In genomic region chr1:155654961-155655360, GRCm38 (mm10) we compare ENCODE assay signal across 25 mouse cellular contexts.
A peak's percentile ranks its signal among the peaks of the same experiment; 100 is the strongest.
DNase-seq lines count a peak whose midpoint lies in the region; ATAC-seq and TF ChIP-seq lines count a peak whose summit lies in the region.
"Had no signal": no experiment of that assay in that cellular context is flagged by ENCODE, and none has a peak within 500 bp of the region (broad histone marks: within the 10 kb centered on the region; RNA-seq: fewer than 3 reads in every experiment).

No protein-coding gene starts in this region.

- H3K4me1 ChIP-seq in midbrain, embryonic 10.5 days: peaks cover 21% of the 10 kb centered on the region
- H3K4me1 ChIP-seq in midbrain, embryonic 15.5 days: peaks cover 8% of the 10 kb centered on the region; the same call in 1 of the 2 replicates
- no peaks in the 10 kb centered on the region for H3K4me1 ChIP-seq in midbrain, postnatal 0 days (ENCODE audit: insufficient read depth, low read length)
- H3K4me1 ChIP-seq: embryonic facial prominence, embryonic 15.5 days; limb, embryonic 12.5 days; liver, embryonic 12.5 days had no signal

- 7% methylated on average over 3 of the region's 3 CpGs for WGBS in midbrain, embryonic 10.5 days
- 7% methylated on average over 3 of the region's 3 CpGs for WGBS in midbrain, embryonic 15.5 days
- 27% methylated on average over 3 of the region's 3 CpGs for WGBS in midbrain, postnatal 0 days

- ATAC-seq in midbrain, embryonic 15.5 days (replicated peaks): no peak
- ATAC-seq in midbrain, postnatal 0 days (ENCODE audit: low FRiP score): no peak
- ATAC-seq: forebrain, embryonic 16.5 days; intestine, embryonic 16.5 days; liver, embryonic 12.5 days had no signal

- no peak overlapping the region for H3K4me2 ChIP-seq in midbrain, embryonic 15.5 days
- no peak overlapping the region for H3K4me2 ChIP-seq in midbrain, postnatal 0 days (ENCODE audit: low read depth, low read length, poor library complexity, severe bottlenecking)
- H3K4me2 ChIP-seq: embryonic facial prominence, embryonic 15.5 days; heart, embryonic 13.5 days; hindbrain, embryonic 15.5 days; limb, embryonic 12.5 days; liver, embryonic 12.5 days had no signal

- no peaks in the 10 kb centered on the region for H3K36me3 ChIP-seq in midbrain, embryonic 10.5 days
- no peaks in the 10 kb centered on the region for H3K36me3 ChIP-seq in midbrain, embryonic 15.5 days (replicated peaks)
- H3K36me3 ChIP-seq in midbrain, postnatal 0 days (ENCODE audit: insufficient read depth, low read length): no peaks in the 10 kb centered on the region
- H3K36me3 ChIP-seq: embryonic facial prominence, embryonic 15.5 days; heart, embryonic 13.5 days; hindbrain, embryonic 15.5 days; limb, embryonic 12.5 days; liver, embryonic 12.5 days had no signal

- TF ChIP-seq CTCF in midbrain, postnatal 0 days (IDR thresholded peaks at IDR 0.05): no peak

- no peak overlapping the region for H3K4me3 ChIP-seq in midbrain, embryonic 10.5 days
- H3K4me3 ChIP-seq in midbrain, embryonic 15.5 days: no peak overlapping the region
- no peak overlapping the region for H3K4me3 ChIP-seq in midbrain, postnatal 0 days (ENCODE audit: low read depth, low read length)
- H3K4me3 ChIP-seq: embryonic facial prominence, embryonic 15.5 days; heart, embryonic 13.5 days; hindbrain, embryonic 15.5 days; limb, embryonic 12.5 days; liver, embryonic 12.5 days had no signal

- H3K27ac ChIP-seq in midbrain, embryonic 10.5 days (replicated peaks): no peak overlapping the region
- H3K27ac ChIP-seq in midbrain, embryonic 15.5 days: no peak overlapping the region
- H3K27ac ChIP-seq in midbrain, postnatal 0 days (ENCODE audit: low read depth, low read length): no peak overlapping the region
- H3K27ac ChIP-seq: embryonic facial prominence, embryonic 15.5 days; heart, embryonic 13.5 days; hindbrain, embryonic 15.5 days; limb, embryonic 12.5 days; liver, embryonic 12.5 days had no signal

- DNase-seq in midbrain, embryonic 10.5 days (ENCODE audit: low spot score): peak; percentile 23
- DNase-seq in embryo, embryonic 10.5 days (ENCODE audit: low spot score): peak; percentile 32
- DNase-seq in midbrain, postnatal 0 days (ENCODE audit: low spot score): peak; percentile 38
- DNase-seq in gastrocnemius, postnatal 25 days: no peak
- DNase-seq in layer of hippocampus, adult 8-10 months (ENCODE audit: low spot score in 2 of 2): no peak
- no peak for DNase-seq in right cerebral cortex, adult 2 months (ENCODE audit: low spot score in 2 of 2)
- DNase-seq: adrenal gland, postnatal 10 days; cerebellum, adult 9-10 months; gastrocnemius, postnatal 14 days; heart, adult 18-20 months; heart, postnatal 14 days; kidney, adult 9 months; kidney, postnatal 25 days; lung, adult 18-20 months; lung, postnatal 14 days; right cerebral cortex, postnatal 4 days; thymus, postnatal 25 days had no signal

- H3K27me3 ChIP-seq in midbrain, embryonic 10.5 days (ENCODE audit: low read depth, poor library complexity, severe bottlenecking): peaks cover 77% of the 10 kb centered on the region
- no peaks in the 10 kb centered on the region for H3K27me3 ChIP-seq in midbrain, embryonic 15.5 days (replicated peaks)
- H3K27me3 ChIP-seq in midbrain, postnatal 0 days (ENCODE audit: insufficient read depth, low read length): no peaks in the 10 kb centered on the region
- H3K27me3 ChIP-seq: embryonic facial prominence, embryonic 15.5 days; heart, embryonic 13.5 days; hindbrain, embryonic 15.5 days; limb, embryonic 12.5 days; liver, embryonic 12.5 days had no signal

- H3K9ac ChIP-seq in midbrain, embryonic 15.5 days: no peak overlapping the region
- H3K9ac ChIP-seq in midbrain, postnatal 0 days (replicated peaks; ENCODE audit: low read length, poor library complexity, severe bottlenecking): no peak overlapping the region
- H3K9ac ChIP-seq: embryonic facial prominence, embryonic 15.5 days; heart, embryonic 13.5 days; hindbrain, embryonic 15.5 days; limb, embryonic 12.5 days; liver, embryonic 12.5 days had no signal

- no peaks in the 10 kb centered on the region for H3K9me3 ChIP-seq in midbrain, embryonic 10.5 days (replicated peaks)
- H3K9me3 ChIP-seq in midbrain, embryonic 15.5 days: no peaks in the 10 kb centered on the region
- no peaks in the 10 kb centered on the region for H3K9me3 ChIP-seq in midbrain, postnatal 0 days (ENCODE audit: low read length)
- H3K9me3 ChIP-seq: embryonic facial prominence, embryonic 15.5 days; heart, embryonic 13.5 days; hindbrain, embryonic 15.5 days; limb, embryonic 12.5 days; liver, embryonic 12.5 days had no signal

Comparison
In these comparisons a context has a peak if more than half of its experiments do, and no peak if none do; other contexts are left out.
1. DNase-seq: peak in midbrain, embryonic 10.5 days (single experiment), embryo, embryonic 10.5 days (single experiment) and midbrain, postnatal 0 days (single experiment); none in gastrocnemius, postnatal 25 days (single experiment), layer of hippocampus, adult 8-10 months (0 of 2) and right cerebral cortex, adult 2 months (0 of 2).